Mouse (Mus musculus): ENCODE measurements at regions not wholly inside any gene's neighbourhood (a gene's known extent, or its start where the extent isn't known, plus 50 kb on each side); places are given as distances from the start of the nearest gene placed in this dataset.

GRCm38 (mm10) chr3:105171527-105171926, 104.9 kb downstream of the 4930564D02Rik start:
- TF ChIP-seq CTCF (IDR thresholded peaks at IDR 0.05; ENCODE audit: borderline replicate concordance, control insufficient read depth, extremely low read depth, insufficient read depth, low read length, poor library complexity) = no peak
- no peak for TF ChIP-seq POLR2A (IDR thresholded peaks at IDR 0.05; ENCODE audit: control insufficient read depth, extremely low read depth, insufficient read depth, low read length, poor library complexity)

Measured in thymus, adult 2 months (tissue).